Mouse (Mus musculus): ENCODE results near the gene Ip6k2. TPM values are rescaled to one million over a fixed set of nuclear protein-coding genes. Genes with fewer than 3 reads are reported as not detected.
A peak's percentile ranks its signal among the peaks of the same experiment; 100 is the strongest.

The Ip6k2 gene
- total RNA-seq, 2 experiments from 2014 or later = 30.7 to 31.8 TPM

- no peak for DNase-seq
- intact Hi-C loops (cut with DNase I) = loop anchor here (2.0 kb wide), 2 partner anchors 15 to 57 kb away; no protein-coding TSS in a partner anchor
Observed at GRCm38 (mm10) chr9:108809723-108810122, 26.1 kb downstream of the Ip6k2 start.

- intact Hi-C loops (cut with DNase I) = loop anchor here (2.0 kb wide), 1 partner anchor 14 kb away; no protein-coding TSS in a partner anchor
- DNase-seq = no peak
Observed at GRCm38 (mm10) chr9:108810516-108810915, 26.9 kb downstream of the Ip6k2 start.

DNA sequence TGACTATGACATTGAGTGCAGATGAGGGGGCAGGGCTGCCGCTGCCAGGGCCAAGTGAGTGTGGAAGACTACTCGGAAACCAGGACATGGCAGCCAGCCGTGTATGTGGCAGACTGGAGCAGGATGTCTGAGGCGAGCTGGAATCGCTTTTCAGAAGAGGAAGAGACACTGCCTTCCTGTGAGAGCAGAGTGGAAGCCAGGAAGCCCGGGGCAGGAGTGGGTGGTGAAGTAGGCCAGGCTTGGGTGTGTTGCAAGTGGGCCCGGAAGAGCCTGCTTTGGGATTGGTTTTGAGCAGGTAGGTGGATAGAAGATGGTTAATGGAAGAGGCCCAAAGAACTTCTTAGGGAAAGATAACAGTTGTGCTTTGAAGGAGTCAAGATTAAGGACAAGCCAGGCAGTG lies 32.0 kb downstream of the Ip6k2 start:
- intact Hi-C loops (cut with DNase I) = no loop called here
- DNase-seq = no peak

DNA sequence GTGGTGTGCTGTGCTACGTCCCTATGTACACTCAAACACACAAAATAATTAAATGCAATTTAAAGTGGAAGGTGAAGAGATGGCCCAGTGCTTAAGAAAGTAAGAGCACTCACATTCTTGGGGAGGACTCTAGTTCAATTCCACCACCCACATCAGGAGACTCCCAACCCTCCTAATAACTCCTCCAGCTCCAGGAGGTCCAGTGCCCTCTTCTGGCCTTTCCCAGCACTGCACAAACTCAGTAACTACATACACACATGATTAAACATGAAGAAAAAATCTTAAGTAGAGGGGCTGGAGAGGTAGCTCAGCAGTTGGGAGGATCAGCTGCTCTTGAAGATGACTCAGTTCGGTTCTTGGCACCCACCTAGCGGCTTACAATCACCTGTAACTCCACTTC lies 35.9 kb downstream of the Ip6k2 start:
- intact Hi-C loops (cut with DNase I) = no loop called here
- DNase-seq = peak; percentile 66 to 77

- DNase-seq = no peak
- intact Hi-C loops (cut with DNase I) = no loop called here
Observed at GRCm38 (mm10) chr9:108820077-108820476, 36.5 kb downstream of the Ip6k2 start.

DNA sequence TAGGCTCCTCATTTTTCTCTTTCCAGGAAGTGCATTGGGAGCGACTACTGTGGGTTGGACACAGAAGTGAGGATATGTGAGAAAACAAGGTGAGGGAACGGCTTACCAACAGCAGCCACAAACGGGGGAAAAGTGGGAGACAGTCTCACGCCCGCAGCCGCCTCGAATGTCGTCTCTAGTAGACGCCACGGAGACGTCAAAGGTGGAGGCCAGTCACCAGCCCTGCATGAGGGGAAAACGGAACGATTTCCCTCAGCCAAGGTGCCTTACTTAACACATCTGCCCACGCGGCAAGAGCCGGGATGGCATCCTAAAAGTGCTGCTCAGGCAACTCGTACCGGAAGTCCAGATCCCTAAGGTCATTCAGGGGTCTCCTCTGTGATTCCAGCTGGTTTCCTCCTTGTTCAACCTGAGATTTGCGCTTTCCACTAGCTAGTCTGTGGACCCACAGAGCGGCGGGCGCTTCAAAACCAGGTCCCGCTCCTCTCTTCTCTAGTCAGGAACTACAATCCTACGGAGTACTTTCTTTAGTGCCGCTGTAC lies 40.6 kb downstream of the Ip6k2 start:
- intact Hi-C loops (cut with DNase I) = loop anchor here (2.0 kb wide), 1 partner anchor 13 kb away; no protein-coding TSS in a partner anchor
- no peak for DNase-seq

GRCm38 (mm10) chr9:108824755-108825413 lies 41.3 kb downstream of the Ip6k2 start:
- DNase-seq = no peak
- intact Hi-C loops (cut with DNase I) = loop anchor here (2.0 kb wide), 1 partner anchor 14 kb away; no protein-coding TSS in a partner anchor

- intact Hi-C loops (cut with DNase I) = loop anchor here (2.0 kb wide), 1 partner anchor 15 kb away; no protein-coding TSS in a partner anchor
- DNase-seq = peak; percentile 35 to 53
Observed at GRCm38 (mm10) chr9:108825820-108826699, 42.5 kb downstream of the Ip6k2 start, which contains the start of gene Celsr3. TSS of gene Celsr3 (plus strand) at chr9:108826320.

DNA sequence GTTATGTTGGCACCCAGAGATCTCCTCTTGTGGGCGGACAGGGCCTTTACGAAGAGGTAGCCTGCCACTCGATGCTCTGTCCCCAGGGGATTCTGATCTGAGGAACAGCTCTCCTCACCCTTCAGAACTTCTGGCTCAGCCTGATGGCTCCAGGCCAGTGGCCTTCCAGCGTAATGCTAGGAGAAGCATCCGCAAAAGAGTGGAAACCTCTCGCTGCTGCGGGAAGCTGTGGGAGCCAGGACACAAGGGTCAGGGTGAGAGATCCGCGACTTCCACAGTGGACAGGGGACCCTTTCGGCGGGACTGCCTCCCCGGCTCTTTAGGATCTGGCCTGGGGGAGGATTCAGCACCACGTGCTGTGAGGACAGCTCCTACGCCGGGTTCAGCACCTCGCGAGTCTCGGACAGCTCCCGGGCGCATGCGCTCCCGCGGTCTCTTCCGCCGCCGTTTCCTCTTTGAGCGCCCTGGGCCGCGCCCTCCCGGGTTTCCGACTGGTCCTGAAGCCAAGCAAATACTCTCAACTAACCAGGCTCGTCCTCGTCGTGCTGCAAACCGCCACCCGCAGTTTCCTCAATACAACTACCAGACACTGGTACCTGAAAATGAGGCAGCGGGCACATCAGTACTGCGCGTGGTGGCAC lies 43.2 kb downstream of the Ip6k2 start:
- intact Hi-C loops (cut with DNase I) = no loop called here
- DNase-seq = peak; percentile 85 to 87

- intact Hi-C loops (cut with DNase I) = no loop called here
- no peak for DNase-seq
Observed at GRCm38 (mm10) chr9:108827454-108827853, 43.9 kb downstream of the Ip6k2 start.

- no peak for DNase-seq
- intact Hi-C loops (cut with DNase I) = no loop called here
Observed at GRCm38 (mm10) chr9:108827906-108828305, 44.3 kb downstream of the Ip6k2 start.

GRCm38 (mm10) chr9:108831637-108832036 lies 48.0 kb downstream of the Ip6k2 start:
- DNase-seq = no peak
- intact Hi-C loops (cut with DNase I) = no loop called here

DNA sequence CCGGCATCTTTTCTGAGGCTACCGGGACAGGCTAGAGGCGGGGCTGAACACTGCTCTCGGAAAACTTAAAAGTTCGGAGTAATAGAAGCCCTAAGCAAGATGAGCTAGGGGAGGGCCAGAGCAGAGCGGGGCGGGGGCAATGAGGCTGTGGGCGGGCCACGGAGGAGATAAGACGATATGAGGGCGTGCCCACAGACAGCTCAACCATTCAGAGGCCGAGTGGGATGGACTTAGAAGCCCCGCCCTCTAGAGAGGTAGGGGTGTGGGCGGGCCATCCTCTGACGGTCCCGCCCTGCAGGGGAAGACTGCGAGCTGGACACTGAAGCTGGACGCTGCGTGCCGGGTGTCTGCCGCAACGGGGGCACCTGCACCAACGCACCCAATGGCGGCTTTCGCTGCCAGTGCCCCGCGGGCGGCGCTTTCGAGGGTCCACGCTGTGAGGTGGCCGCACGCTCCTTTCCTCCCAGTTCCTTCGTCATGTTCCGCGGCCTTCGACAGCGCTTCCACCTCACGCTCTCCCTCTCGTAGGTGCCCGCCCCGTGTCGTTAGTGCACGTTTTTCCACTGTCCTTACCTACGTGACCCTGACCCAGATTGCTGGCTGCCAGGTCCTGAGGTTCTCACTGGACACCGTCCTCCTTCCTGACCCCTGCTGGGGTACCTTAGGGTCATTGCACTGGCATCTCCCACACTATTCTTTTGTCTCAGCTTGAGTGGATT lies 49.0 kb downstream of the Ip6k2 start:
- intact Hi-C loops (cut with DNase I) = no loop called here
- peak; percentile 80 to 83 for DNase-seq

DNA sequence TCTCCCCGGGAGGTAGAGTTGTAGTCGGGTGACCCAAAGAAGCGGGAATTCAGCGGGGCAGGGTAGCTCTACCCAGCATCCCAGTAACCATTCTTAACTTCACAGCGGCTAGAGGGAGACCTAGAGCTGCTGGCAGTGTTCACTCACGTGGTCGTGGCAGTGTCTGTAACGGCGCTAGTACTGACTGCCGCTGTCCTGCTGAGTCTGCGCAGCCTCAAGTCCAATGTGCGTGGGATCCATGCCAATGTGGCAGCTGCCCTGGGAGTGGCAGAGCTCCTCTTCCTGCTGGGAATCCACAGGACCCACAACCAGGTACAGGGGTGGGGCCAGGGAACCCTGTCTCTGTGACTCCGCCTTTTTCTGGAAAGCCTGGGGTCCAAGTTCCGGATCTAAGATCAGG lies 59.4 kb downstream of the Ip6k2 start:
- intact Hi-C loops (cut with DNase I) = no loop called here
- DNase-seq = peak; percentile 45 to 73

DNA sequence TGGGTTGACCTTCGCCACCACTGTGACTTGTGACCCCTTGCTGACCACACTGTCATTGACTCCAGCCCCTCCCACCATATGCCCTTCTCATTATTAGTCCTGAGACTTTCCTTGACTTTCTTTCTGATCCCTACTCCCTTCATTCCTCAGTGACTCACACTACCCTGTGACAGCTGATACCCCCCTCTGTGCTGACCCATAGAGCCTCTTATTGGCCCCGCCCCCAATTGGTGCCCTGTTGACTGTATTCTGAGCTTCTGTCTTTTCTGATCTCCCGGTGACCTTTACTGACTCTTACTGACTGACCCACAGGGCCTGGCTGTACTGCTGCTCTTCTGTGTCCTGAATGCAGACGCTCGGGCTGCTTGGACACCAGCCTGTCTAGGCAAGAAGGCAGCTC lies 61.8 kb downstream of the Ip6k2 start:
- intact Hi-C loops (cut with DNase I) = no loop called here
- DNase-seq = no peak

DNA sequence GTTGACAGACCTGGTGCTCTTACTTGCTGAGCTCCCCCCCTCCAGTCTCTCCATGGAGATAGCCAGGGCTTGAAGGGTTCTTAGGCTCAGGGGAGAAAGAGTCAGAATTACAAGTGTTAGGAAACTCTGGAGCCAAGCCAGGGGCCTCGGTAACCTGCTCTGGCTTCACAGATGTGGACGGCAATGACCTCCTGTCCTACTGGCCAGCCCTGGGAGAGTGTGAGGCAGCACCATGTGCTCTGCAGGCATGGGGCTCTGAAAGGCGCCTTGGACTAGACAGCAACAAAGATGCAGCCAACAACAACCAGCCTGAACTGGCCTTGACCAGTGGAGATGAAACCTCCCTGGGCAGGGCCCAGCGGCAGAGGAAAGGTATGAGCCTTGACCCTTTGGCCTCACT lies 63.8 kb downstream of the Ip6k2 start:
- intact Hi-C loops (cut with DNase I) = no loop called here

DNA sequence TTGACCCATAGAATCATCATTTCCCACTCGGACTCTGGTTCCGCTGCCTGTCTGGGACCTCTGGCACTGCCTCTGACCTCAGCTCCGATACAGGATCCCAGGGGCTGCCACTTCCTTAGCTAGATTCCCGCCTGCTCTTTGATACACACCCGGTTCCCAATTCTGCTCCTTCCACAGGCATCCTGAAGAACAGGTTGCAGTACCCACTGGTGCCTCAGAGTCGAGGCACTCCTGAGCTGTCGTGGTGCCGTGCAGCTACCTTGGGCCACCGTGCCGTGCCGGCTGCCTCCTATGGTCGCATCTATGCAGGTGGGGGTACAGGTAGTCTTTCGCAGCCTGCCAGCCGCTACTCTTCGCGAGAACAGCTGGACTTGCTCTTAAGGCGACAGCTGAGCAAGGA lies 64.8 kb downstream of the Ip6k2 start:
- intact Hi-C loops (cut with DNase I) = no loop called here
- no peak for DNase-seq

More for the DNA sequence above, 63.8 kb downstream of the Ip6k2 start:
- DNase-seq = no peak

DNA sequence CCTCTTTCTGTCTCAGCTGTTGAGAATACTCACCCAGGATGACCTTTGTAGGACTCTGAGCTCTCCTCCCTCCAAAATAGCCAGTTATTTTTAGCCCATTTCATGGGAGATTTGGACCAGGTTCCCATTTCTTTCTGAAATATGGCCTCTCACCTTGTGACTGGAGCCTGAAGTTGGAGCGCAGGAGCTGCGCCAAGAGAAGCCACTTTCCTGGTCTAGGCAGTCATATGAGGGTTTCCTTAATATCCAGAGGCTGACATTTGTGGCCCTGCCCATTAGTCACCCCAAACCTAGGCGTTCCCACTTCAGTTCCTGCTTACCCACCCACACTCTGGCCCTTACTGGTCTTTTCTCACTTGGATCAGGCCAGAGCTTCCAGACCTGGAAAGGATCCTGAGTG lies 69.4 kb downstream of the Ip6k2 start, which contains the start of gene Slc26a6:
Slc26a6 (plus strand) TSS at position 308 of the 400 bp plus-strand sequence.
- intact Hi-C loops (cut with DNase I) = no loop called here

GRCm38 (mm10) chr9:108853635-108854240 lies 70.1 kb downstream of the Ip6k2 start:
- peak; percentile 91 to 92 for DNase-seq
- intact Hi-C loops (cut with DNase I) = no loop called here

More for the DNA sequence above, 69.4 kb downstream of the Ip6k2 start, which contains the start of gene Slc26a6:
- DNase-seq = peak; percentile 36 to 52

Measured in heart, postnatal 14 days (tissue).